Mouse (Mus musculus): ENCODE measurements around the gene Ypel1.

The Ypel1 gene

DNA sequence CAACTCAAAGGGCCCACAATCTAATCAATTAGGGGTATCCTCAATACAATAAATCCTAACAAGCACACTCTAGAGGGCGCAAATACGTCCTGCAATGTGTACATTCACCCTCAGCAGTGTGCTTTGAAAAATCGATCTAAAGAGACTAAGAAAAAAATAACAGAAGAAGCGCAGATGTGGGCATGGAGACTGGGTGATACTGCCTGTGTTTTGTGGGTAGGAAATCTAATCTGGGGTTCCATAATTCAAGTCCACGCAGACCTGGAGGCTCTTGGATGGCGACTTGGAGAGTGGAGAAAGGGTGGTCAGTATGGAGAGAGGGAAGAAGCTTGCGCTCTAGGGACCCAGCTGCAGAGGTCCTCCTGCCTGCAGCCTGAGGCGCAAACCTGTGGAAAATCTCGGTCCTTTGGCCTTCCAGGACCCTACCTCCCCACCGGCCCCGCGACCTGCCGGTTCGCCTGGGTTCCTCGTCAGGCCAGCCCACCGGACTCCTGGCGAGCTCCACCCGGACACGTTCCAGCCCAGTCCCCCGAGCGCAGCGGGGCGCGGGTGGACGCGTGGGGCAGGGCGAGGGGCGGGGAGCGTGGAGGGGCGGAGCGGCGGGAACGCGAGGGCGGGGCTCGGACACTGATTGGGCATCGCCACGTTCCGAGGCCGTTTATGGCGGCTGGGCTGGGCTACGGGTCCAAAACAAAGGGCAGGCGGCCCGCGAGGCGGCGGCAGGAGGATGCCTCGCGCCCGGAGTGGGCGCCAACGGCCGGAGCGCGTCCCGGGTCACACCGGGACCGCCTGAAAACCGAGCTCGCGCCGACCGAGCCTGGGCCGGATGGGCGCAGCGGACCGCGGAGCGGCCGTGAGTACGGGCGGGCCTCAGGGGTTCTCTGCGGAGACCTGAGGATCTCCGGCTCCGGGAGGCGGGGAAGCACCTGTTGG lies at the start of gene Ypel1:
Gene Ypel1 (plus strand): TSS at position 186 of the 933 bp plus-strand sequence.
- DNase-seq, result peak; percentile 73 to 83

- DNase-seq, result no peak
Measured at GRCm38 (mm10) chr16:17024469-17025148, 44.9 kb upstream of the Ypel1 start.

DNA sequence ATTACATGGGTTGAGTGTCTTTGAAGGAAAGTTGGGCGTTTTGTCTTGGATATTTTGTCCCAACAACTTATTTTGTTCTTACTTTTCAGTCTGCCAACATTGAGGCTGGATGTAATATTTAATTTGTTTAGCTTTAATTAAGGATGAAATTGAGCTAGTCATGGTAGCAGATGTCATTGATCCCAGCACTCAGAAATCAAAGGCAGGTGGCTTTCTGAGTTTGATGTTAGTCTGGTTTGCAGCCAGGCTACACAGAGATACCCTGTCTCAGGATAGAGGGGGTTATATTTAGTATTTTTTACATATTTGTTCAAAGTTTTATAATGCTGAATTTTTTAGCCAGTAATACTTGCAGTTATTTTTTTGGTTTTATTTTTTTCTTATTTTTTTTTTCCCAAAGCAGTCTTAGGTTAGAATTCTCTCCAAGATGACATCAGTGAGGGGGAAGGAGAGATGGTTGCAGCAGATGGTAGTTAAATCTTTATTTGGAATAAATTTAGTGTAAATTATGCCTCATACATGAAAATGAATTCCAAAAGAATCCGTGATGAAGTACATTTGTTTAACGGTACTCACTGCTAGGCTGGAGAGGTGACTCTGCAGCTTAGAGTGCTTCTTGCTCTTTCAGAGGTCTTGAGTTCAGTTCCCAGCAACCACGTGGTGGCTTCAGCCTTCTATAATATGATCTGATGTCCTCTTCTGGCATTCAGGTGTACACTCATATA lies 39.4 kb upstream of the Ypel1 start:
- no peak for DNase-seq

DNA sequence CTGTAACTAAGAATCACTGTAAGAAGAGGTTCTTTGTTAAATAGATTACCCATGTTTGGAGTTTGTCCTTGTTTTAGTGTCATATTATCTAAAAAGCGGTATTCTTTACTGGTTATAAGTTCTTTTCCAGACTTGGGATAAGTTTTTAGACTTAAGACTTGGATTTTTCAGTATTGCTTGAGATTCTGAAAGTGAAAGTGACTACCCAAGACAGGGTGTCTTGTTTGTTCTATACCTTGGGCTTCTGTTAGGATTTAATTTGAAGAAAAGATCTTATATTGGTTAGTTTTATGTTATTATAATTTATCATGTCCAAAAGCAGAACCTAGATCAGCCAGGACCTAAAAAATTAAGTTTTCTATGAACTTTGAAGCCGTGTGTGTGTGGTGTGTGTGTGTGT lies 35.7 kb upstream of the Ypel1 start:
- DNase-seq, result no peak

- DNase-seq, result no peak
Measured at GRCm38 (mm10) chr16:17040716-17041115, 28.8 kb upstream of the Ypel1 start.

GRCm38 (mm10) chr16:17041417-17041816 lies 28.1 kb upstream of the Ypel1 start:
- DNase-seq, result no peak

- no peak for DNase-seq
Measured at GRCm38 (mm10) chr16:17044320-17044719, 25.2 kb upstream of the Ypel1 start.

DNA sequence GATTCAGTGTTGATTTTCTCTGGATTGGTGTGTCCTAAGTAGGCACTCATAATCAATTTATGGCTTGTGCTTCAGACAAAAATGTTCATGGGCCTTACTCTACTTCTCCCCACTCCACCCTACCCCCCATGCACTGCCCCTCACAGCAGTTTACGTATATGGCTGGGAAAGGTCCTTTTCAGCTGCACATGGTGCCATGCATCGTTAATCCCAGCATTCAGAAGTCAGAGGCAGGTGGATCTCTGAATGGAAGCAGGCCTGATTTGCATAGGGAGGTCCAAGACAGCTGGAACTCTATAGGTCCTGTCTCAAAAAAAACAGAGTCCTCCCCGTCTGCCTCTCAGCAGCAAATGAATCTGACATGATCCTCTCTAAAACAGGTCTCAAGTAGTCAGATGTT lies 24.2 kb upstream of the Ypel1 start:
- DNase-seq, result no peak

DNA sequence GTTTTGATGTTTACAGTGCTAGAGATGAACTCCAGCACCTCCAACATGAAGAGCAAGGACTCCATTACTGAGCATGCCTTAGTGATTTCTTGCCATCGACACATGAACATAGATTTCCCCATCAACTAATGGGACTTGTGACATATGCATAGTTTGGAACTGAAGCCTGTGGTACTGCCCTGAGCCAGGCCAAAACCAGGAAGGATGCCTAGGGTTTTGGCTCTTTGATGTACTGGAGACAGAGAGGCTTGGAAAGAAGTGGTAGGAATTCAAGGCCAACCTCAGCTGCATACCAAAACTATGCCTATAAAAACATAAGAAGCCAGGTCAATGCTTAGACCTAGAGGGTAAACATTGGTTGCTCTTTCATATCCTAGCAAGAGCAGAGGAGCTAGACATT lies 19.6 kb upstream of the Ypel1 start:
- DNase-seq, result no peak

- no peak for DNase-seq
Measured at GRCm38 (mm10) chr16:17052087-17052486, 17.4 kb upstream of the Ypel1 start.

DNA sequence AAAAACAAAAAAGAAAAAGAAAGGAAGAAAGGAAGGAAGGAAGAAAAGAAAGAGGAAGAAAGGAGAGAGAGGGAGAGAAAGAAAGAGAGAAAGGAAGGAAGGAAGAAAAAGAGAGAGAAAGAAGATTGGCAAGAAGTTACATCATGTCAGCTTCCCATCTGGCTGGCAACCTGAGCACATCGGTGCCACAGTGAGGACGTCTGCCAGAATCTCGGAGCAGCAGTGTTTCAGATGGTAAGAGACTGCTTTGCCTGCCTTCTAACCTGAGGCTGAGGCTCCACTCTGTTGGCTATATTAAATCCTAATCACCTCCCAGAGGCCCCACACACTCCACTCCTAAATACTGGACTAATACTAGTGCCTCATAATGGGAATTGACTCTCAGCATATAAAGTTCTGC lies 15.6 kb upstream of the Ypel1 start:
- no peak for DNase-seq

DNA sequence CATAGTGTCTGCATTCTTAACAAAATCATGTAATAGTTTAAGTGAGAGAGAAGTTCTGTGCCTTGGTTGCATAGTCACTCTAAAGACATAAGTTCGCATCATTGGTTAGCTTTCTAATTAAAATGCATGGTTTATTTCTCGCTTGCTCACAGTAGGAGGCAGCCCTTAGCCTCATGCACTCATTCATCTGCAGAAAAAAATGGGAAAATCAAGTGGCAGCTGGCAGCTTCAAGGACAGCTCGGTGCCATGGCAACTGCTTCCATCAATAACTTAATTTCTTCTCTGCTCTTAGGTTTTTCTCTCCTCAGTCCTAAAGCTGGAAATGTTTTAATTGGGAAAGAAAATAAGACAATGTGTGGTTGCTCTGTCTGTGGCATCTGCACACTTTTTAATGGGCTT lies 13.9 kb upstream of the Ypel1 start:
- no peak for DNase-seq

DNA sequence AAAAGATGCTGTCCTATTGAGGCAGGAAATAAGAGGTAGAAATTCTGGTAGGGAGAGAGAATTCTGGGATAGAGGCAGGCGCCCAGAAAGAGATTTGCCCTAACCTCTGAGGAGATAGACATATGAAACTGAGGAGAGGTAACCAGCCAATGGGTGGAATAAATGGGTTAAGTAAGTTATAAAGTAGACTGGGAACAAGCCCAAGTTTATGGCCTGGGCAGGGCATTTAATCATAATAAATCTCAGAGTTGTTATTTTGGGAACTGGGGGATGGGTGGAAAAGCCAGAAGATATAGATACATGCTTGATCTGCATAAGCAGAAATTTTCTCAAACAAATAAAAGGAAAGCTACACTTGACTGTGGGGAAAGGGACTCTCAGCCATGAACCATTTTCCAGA lies 7.2 kb upstream of the Ypel1 start:
- DNase-seq, result no peak

DNA sequence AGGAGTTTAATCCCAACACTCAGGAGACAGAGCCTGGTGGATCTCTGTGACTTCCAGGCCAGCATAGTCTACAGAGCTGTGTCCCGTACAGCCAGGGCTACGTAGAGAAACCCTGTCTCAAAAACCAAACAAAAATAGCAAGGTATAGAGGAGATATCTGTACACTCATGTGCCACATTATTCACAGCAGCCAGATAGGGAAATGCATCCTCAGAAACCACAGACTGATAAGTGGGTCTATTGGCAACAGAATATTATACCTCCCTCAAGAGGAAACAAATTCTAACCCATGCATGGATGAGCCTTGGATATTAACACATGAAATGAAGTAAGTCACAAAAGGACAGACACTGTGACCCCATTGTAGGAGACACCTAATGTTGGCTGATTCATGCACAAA lies 1.9 kb upstream of the Ypel1 start:
- DNase-seq, result no peak

DNA sequence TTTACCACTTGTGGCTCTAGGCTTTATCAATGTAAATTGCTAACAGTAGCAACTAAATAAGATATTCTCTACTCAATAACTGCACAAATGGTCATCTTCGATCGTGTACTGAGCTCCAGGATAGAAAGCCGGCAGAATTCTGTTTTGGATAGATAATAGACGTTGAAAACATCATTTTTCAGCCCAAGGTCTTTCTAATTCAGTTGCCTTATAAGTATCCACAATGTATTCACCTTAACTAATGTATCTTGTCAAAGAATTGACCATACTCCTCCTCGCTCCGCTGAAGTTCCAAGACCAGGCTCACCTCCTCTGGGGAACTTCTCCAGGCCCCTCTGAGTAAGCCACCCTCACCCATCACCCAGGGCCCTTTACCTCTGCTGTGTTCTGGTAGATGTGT lies 1.2 kb downstream of the Ypel1 start:
- no peak for DNase-seq

DNA sequence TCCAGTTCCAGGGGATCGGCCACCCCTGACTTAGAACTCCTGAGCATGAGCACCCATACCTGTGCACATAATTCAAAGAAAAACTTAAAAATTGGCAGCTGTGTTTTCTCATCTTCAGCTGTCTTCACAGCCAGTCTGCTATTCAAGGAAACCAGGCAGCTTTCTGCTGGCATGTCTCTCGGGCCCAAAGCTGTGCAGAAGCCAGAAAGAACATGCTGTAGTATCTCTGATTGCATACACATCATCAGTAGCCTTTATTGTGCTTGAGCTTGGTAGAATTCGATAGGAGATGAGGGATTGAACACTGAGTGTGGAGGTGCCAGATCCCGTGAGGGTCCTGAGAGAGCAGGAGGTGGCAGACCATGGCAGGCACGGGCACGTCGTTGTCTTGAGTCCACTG lies 3.5 kb downstream of the Ypel1 start:
- DNase-seq, result no peak

GRCm38 (mm10) chr16:17076301-17076700 lies 6.8 kb downstream of the Ypel1 start:
- no peak for DNase-seq

DNA sequence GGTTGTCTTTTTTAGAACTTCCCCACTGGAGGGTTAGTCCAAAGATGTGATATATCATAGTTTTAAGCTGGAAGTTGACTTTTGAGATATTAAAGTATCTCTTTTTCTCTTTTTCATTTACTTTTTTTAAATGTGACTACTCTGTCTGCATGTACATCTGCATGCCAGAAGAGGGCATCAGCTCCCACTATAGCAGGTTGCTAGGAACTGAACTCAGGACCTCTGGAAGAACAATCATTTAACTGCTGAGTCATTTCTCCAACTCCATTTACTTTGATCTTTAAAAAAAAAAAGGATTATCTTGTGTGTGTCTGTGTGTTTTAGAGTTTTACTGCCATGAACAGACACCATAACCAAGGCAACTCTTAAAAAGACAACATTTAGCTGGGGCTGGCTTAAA lies 7.4 kb downstream of the Ypel1 start:
- no peak for DNase-seq

- no peak for DNase-seq
Measured at GRCm38 (mm10) chr16:17078101-17078500, 8.6 kb downstream of the Ypel1 start.

GRCm38 (mm10) chr16:17082121-17082792 lies 12.8 kb downstream of the Ypel1 start:
- DNase-seq, result no peak

GRCm38 (mm10) chr16:17085636-17086035 lies 16.1 kb downstream of the Ypel1 start:
- DNase-seq, result no peak

GRCm38 (mm10) chr16:17086241-17086640 lies 16.7 kb downstream of the Ypel1 start:
- no peak for DNase-seq

DNA sequence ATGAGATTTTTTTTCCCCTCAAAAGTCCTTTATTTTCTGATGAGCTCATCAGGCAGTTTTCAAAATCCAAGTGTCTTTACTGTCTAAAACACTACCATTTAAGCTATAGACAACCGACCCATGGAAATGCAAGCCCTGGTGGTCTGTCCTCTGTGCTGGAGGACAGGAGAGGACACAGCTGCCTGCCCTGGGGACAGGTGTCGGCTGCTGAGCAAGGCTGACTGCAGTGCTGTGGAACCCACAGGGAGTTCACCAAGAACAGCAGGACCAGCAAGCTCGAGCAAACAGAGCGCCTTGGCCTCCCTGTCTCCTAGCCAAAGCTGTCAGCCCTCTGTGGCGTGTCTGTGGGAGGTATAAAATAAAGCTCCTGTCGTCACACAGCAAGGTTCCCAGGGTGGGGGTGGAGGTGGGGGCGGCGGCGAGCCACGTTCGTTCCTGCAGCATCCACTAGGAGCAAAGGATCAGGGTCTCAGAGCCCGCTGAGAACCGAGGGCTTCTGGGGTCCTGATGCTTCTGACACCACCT lies 17.2 kb downstream of the Ypel1 start:
- no peak for DNase-seq
